Mouse (Mus musculus) forebrain, embryonic 13.5 days (tissue): ENCODE results near the gene Pik3c2a. TPM values are rescaled to one million over a fixed set of nuclear protein-coding genes. Genes with fewer than 3 reads are reported as not detected.

Experiments
- polyA plus RNA-seq: library from polyadenylated mRNA; unstranded; fragments of >200 nt; fragmentation: Nextera tagmentation; extraction: Ambion mirVana; gene quantifications from 2 replicates; pipeline ENCODE4 v1.2.1, GENCODE M21; 2015

Gene Pik3c2a
- polyA plus RNA-seq, 1 experiment from 2014 or later: 19.8 TPM

Other genes with a start within 250 kb of the Pik3c2a start
- gene Plekha7, start 135.1 kb downstream of the Pik3c2a start, polyA plus RNA-seq: 13.1 and 15.6 TPM in 2 replicates
- gene Rps13, start 109.3 kb downstream of the Pik3c2a start, polyA plus RNA-seq: 673 and 704 TPM in 2 replicates
- gene Nucb2, start 60.9 kb upstream of the Pik3c2a start, polyA plus RNA-seq: 14.4 TPM in 2 replicates